Mouse (Mus musculus) C2C12 (cell line): ENCODE measurements around the gene Zfp212.

Experiments
- CTCF ChIP-seq: IDR thresholded peaks from one replicate; pipeline ENCODE4 v1.5.1; 2011; ENCODE audit not compliant: control insufficient read depth, insufficient read depth, insufficient read length
- MAX ChIP-seq: IDR thresholded peaks from one replicate; pipeline ENCODE4 v1.6.1; 2011; ENCODE audit warnings: mild to moderate bottlenecking, control low read depth
- MYOD1 ChIP-seq: IDR thresholded peaks from one replicate; pipeline ENCODE4 v1.6.1; 2011; ENCODE audit warnings: low read depth; ENCODE audit not compliant: control insufficient read depth, insufficient read length
- MYOG ChIP-seq: IDR thresholded peaks from one replicate; pipeline ENCODE4 v1.6.1; 2011; ENCODE audit not compliant: control insufficient read depth, insufficient read length; ENCODE audit errors: extremely low read depth
- USF1 ChIP-seq: IDR thresholded peaks from one replicate; pipeline ENCODE4 v1.6.1; 2011; ENCODE audit warnings: low read depth, mild to moderate bottlenecking, control low read depth, moderate library complexity

- TF ChIP-seq MAX (no peak), MYOG (no peak), CTCF (no peak), USF1 (no peak), MYOD1 (no peak)
These were observed 15.2 kb upstream of the Zfp212 start for GRCm38 (mm10) chr6:47904917-47905695.
